Mouse (Mus musculus): ENCODE measurements at regions not wholly inside any gene's neighbourhood (a gene's known extent, or its start where the extent isn't known, plus 50 kb on each side); places are given as distances from the start of the nearest gene placed in this dataset.

DNA sequence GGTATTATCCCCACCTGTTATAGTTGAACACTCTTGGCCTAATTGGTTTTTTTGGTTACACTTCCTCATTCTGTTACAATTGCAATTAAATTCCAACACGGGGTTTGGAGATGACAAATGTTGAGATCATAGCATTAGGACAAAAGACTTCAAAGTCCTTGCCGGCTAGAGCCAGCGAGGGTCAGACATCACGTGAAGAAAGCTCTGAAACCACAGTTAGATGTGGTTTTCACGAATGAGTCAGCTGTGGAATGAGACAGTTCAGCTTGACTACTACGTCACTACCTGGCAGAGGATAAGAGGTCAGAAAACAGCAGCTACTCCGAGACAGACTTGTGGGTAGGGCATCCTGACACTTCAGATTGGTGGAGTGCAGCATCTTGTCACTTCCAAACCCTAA is 55.5 kb upstream of the Trio start:
- DNase-seq (ENCODE audit: low read depth), result peak; percentile 39

DNA sequence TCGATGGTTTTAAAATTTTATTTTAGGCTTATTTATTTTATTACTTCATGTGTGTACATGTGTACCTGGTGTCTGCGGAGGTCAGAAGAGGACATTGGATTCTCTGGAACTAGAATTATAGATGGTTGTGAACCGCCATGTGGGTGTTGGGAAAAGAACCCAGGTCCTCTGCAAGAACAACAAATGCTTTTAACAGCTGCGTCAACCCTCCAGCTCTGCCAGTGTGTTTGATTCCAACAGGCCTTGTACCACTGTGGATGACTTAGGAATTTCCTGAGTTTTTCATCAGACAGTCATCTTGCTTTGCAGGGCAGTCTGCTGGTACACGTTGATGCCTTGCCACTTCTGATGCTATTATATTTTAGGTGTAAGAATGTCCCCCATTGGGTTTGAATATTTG is 56.8 kb upstream of the Trio start:
- no peak for DNase-seq (ENCODE audit: low read depth)

DNA sequence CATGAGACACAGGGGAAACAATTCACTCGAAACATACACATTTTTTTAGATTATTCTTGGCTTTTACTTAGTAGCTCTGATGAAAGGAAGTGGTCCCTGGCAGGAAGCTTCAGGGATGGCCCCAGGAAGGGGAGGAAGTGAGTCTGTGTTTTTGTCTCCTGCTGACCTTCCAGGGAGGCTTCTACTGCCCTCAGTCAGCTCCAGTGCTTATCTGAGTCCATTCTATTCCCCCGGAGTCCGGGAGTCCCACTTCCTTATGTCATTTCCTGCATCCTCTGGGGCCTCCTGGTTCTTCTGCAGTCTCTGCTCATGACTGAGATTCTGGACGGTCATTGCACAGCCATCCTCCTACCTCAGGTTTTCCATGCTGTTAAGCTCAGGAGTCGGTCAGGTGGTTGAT is 80.3 kb upstream of the Trio start:
- no peak for DNase-seq (ENCODE audit: low read depth)

DNA sequence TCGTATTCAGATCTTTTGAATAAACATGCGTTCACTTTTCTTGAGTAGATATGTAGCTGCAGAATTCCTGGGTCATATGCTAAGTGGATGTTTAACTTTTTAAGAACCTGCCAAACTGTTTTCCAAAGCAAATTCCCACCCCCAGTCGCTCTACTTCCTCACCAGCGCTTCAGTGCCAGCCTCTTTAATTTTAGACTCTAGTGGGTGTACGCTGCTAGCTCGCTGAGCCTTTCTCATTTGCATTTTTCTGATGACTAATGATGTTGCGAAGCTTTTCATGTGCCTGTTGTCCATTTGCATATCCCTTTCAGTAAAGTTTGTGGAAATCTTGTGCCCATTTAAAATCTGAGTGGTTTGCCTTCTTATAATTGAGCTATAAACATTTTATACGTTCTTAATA is 84.3 kb upstream of the Trio start:
- no peak for DNase-seq (ENCODE audit: low read depth)

DNA sequence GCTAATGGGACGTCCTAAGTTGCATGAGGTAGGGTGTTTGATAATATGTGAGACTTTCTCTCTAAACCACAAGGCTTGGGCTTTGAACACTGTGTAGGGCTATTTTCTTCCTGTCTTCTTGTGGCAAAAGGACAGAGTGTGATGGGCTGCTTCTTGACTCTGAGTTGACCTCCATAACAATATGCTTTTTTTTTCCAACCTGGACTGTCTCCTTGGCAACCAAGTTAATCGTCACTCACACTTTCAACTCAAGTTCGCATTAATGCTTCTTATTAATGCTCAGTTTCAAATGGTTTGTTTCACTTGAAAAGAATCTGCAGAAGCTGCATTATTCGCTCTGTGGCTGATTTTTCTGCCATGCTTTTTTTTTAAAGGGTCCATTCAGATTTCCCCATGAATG is 87.8 kb upstream of the Trio start:
- DNase-seq (ENCODE audit: low read depth), result no peak

DNA sequence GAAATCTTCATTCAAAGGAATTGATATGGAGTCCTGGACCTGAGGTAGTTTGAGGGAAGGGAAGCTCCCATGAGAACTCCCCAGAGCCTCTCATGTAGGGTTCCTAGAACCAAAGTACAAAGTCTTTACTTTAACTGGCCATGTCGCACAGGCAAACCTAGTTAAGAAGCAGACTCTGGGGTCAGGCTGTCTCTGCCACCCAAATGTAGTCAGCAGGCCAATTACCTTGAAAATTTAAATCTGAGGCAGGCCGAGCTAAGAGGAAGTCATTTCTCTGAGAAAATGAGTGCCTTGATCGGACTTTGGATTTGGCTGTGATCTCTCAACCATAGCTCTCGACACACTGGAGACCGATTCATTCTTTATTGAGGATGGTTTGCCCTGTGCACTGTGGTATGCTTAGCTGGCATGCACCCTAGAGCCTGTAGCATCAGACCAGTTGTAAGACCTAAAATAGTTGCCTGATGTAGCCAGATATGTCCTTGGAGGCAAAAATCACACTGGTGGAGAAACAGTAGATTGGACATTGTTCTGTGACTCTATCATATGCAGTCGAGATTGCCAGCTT is 88.6 kb upstream of the Trio start:
- DNase-seq (ENCODE audit: low read depth), result no peak

DNA sequence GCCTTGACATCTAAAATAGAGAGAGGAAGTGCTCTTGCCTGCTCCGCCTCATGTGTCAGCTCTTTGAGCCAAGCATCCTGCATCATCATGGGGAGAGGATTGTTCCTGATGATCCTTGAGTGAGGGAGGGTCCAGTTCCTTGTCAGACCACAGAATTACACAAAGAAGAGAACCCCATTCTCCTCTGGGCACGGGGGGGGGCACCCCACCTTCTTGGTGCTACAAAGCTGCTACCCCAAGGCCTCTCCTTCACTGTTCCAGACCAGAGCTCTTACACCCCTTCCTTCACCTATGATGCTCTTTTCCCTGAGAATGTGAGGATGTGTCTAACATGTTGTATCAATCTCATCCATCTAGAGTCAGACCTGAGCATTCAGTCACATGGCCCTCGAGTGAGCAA is 76.7 kb upstream of the Dnah5 start:
- DNase-seq (ENCODE audit: low read depth), result no peak

DNA sequence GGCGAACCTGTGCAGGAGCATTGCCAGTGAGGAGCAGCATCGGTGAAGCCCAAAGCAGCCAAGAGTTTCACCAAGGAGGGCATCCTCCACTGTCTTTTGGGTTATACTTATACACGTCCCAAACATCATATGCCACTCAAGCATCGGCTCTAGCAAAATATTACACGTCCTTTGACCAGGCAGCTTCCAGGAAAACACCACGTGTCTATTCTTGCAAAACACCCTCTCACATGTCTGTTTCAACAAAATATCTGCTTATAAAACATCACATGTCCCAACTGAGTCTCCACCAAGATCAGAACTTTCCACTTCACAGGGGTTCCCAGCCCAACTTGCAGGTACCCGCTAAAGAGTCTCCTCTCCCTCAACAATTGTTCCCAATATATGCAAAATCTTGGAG is 74.0 kb upstream of the Dnah5 start:
- DNase-seq (ENCODE audit: low read depth), result no peak

DNA sequence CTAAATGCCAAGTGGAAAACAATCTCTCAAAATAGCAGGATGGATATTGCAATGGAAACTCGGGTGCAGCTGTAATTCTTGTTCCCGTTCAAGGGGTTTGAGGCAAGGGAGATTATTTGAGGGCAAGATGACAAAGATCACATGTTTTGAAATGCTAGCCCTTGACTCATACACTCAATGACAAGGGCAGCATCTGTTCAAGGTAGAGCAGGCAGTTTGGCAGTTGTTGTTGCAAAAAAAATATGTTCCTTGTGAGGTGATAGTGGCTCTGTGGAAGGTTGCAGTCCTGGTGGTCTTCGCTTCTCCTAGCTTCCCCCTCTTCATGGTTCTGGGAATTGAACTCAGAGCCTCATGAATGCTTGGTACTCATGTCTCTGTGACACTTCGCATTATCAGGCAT is 72.0 kb upstream of the Dnah5 start:
- no peak for DNase-seq (ENCODE audit: low read depth)

DNA sequence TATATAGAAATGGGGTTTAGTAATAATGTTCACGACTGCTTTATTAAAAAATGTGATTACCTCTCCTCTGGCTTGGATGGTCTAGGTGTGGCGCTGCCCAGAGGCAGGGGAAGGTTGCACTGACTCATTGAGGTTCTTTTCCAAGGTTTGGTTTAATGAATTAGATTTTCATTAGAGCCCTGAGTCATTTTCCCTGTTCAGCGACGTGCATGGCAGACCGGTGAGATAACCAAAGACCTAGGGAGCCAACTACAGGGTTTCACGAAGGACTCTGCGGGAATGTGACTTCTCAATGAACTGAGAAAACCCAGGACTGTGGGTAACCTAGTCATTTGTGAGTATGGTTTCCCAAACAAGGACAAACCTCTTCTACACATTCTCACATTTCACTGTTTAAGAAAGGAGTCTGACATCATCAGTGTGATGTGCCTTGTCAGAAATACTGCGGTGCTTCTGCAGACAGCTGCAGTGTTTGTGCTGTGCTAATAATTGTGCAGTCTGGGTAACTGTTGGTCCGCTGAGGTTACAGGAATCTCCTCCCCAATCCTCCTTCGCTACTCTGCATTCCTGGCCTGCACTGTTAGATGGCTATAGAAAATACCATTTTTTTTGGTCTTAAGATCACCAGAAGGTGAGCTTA is 70.3 kb upstream of the Dnah5 start:
- DNase-seq (ENCODE audit: low read depth), result peak; percentile 33

DNA sequence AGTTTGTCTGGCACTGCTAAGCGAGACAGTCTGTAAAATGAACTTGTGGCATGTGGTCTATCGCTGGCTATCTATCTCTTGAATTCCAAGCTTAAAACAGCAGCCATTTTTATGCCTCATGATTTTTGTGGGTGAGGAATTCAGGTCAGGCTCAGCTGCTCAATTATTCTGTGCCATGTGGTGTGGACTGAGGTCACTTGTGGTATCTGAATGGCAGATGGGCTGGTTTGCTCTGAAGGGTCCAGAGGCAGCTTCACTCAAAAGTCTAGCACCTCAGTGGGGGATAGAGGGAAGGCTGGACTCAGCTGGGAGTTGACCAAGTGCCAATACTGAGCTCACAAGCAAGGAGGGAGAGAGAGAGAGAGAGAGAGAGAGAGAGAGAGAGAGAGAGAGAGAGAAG is 69.3 kb upstream of the Dnah5 start:
- no peak for DNase-seq (ENCODE audit: low read depth)

DNA sequence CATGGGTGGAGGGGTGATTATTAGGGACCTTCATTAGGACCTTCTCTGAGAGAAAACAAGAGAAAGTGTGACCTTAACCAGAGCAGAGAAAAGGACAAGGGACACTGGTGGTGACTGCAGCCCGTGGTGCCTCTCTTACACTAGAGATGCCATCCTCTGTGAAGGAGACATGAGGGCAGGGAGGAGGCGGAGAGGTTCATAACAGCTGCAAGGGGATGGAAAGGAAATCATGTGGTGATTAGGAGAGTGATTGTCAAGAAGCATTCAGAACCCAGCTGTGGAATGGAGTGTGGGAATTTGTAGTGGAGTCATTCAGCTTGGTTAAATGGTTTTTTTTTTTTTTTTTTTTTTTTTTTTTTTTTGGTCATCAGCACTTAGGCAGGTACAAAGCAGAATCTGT is 64.7 kb upstream of the Dnah5 start:
- no peak for DNase-seq (ENCODE audit: low read depth)

DNA sequence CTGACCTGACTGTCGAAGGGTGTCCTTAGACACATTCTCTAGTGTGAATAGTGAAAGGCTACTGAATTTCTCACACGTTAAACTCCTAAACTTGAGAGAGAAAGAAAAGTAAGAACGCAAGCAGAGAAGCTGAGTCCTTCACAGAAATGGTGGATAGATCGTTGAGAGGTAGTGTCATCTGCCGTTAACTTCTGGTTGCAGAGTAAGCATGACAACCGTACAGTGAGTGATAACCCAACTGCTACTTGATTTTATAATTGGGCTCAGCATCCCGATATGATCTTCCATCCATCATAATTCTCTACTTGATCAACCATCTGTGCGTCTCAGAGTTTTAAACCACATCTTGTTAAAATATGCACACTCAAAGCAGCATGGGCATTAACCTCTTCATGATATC is 63.3 kb upstream of the Dnah5 start:
- DNase-seq (ENCODE audit: low read depth), result no peak

DNA sequence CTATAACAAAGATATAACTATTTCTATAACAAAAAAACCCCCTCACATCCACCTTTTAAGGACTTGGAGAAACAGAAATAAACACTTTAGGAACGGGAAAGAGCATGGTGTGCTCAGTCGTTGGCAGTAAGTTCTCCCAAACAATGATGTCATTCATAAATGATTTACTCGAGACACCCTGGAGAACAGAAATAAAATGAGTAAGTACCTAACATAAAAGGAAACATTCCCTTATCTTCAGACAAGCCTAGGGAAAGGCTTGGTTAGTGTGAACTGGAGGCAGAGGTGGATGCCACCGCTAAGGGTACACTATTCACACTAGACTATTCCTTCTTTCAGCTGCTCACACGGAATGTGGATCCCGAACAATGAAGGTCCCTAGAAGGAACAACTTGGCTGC is 62.2 kb upstream of the Dnah5 start:
- DNase-seq (ENCODE audit: low read depth), result no peak

DNA sequence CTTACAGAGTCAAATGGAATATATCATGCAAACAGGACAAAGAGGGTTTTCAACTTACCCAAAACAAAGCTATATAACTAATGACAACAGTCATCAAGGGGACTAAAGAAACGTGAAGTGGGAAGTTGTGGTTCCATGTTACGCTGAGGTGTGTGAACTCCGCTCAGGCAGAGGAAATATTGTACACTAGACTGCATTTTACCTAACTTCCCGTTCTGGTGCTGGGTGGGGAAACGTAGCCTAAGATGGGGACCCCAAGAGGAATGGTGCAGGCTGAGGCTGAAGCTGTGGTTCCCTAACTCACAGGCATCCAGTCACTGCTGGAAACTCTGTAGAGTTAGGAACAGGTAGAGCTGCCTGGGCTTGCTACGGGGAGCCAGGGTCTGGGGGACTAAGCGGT is 59.3 kb upstream of the Dnah5 start:
- DNase-seq (ENCODE audit: low read depth), result no peak

DNA sequence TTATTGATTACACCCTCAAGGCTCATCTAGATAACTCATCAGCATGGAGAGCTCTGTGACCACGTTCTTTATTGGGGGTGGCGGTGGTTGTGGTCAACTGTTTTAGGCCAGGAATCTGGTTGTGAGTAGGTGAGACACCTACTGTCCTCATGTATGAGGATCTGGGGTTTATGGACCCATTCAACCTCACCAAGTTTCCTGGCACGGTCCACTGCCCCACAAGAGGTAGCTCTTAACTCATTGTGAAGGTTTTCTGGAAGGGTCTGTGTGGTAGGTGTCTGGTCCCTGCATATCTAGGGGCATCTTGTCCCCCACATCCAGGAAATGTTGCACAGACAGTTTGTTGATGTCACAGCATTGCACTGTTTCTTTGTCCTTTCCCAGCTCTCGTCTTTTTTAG is 58.7 kb upstream of the Dnah5 start:
- no peak for DNase-seq (ENCODE audit: low read depth)

DNA sequence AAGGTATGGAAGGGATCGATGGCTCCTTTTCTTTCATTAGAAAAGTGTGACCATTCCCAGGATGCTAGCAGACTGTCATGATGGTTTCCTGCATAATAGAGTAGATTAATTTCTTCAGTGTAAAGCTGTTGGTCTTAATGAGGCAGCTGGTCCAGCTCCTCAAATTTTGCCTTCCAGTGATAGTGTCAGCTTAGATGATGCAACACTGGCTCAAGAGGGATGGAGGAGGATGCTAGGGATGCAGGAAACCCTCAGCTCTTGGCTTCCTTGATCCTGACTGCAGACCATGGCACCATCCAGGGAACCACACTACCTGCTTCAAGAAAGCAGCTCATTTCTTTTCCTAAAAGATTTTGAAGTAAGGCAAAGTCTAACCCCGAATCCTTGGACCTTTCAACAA is 51.9 kb upstream of the Dnah5 start:
- no peak for DNase-seq (ENCODE audit: low read depth)

Measured in fibroblast of lung, adult 2 months (primary cell).